Mouse (Mus musculus) embryonic facial prominence, embryonic 12.5 days (tissue): Measurements from ENCODE around the gene Klhdc7a. TPM values are rescaled to one million over a fixed set of nuclear protein-coding genes. Genes with fewer than 3 reads are reported as not detected.

Experiments
- ATAC-seq: fragments of 200-750 bp; cut with Nextera tagmentation; 2 replicates; pipeline ENCODE4 v1.8.0; 2017; ENCODE audit not compliant: insufficient number of reproducible peaks, insufficient read depth, low FRiP score, low TSS enrichment
- H3K27ac ChIP-seq: fragments of 300-500 bp; sonication (generic); 2 replicates; pipeline ENCODE4 v1.5.1; 2016; ENCODE audit warnings: mild to moderate bottlenecking
- H3K27me3 ChIP-seq: fragments of 300-500 bp; sonication (generic); 2 replicates; pipeline ENCODE4 v1.6.1; 2016; ENCODE audit warnings: mild to moderate bottlenecking, moderate library complexity
- H3K36me3 ChIP-seq: fragments of 300-500 bp; sonication (generic); 2 replicates; pipeline ENCODE4 v1.6.1; 2016; ENCODE audit warnings: mild to moderate bottlenecking
- H3K4me1 ChIP-seq: fragments of 300-500 bp; sonication (generic); 2 replicates; pipeline ENCODE4 v1.6.1; 2016
- H3K4me2 ChIP-seq: fragments of 300-500 bp; sonication (generic); replicated peaks from 2 replicates; pipeline ENCODE4 v1.6.1; 2016; ENCODE audit warnings: mild to moderate bottlenecking, moderate library complexity
- H3K4me3 ChIP-seq: fragments of 300-500 bp; sonication (generic); 2 replicates; pipeline ENCODE4 v1.5.1; 2016; ENCODE audit warnings: mild to moderate bottlenecking
- H3K9ac ChIP-seq: fragments of 300-500 bp; sonication (generic); 2 replicates; pipeline ENCODE4 v1.6.1; 2016; ENCODE audit warnings: mild to moderate bottlenecking, moderate library complexity
- H3K9me3 ChIP-seq: fragments of 300-500 bp; sonication (generic); 2 replicates; pipeline ENCODE4 v1.6.1; 2016; ENCODE audit warnings: mild to moderate bottlenecking, moderate library complexity
- WGBS: fragments of 180-500 bp; shearing (Covaris S2); methylation state at CpG from one replicate; pipeline ENCODE4 v1.1.7; 2016; 5-methylcytosine and 5-hydroxymethylcytosine counted together
- polyA plus RNA-seq: library from polyadenylated mRNA; unstranded; fragments of >200 nt; fragmentation: Nextera tagmentation; extraction: Ambion mirVana; gene quantifications from 2 replicates; pipeline ENCODE4 v1.2.1, GENCODE M21; 2016

The Klhdc7a gene
- polyA plus RNA-seq, 1 experiment from 2014 or later, result 0.18 TPM

- Histone ChIP-seq H3K4me3 (no peak overlapping the region), H3K9ac (no peak overlapping the region), H3K27ac (no peak overlapping the region), H3K36me3 (no peaks in the 10 kb centered on the region), H3K4me1 (no peaks in the 10 kb centered on the region), H3K4me2 (no peak overlapping the region), H3K9me3 (no peaks in the 10 kb centered on the region), H3K27me3 (no peaks in the 10 kb centered on the region)
- WGBS, result 71% methylated on average over 12 of the region's 12 CpGs
- no peak for ATAC-seq
Measured at GRCm38 (mm10) chr4:139960086-139960713, 7.6 kb downstream of the Klhdc7a start.

- Histone ChIP-seq H3K27ac (no peak overlapping the region), H3K36me3 (no peaks in the 10 kb centered on the region), H3K9me3 (no peaks in the 10 kb centered on the region), H3K27me3 (no peaks in the 10 kb centered on the region), H3K4me2 (no peak overlapping the region), H3K4me1 (no peaks in the 10 kb centered on the region), H3K4me3 (no peak overlapping the region), H3K9ac (no peak overlapping the region)
- WGBS, result 91% methylated on average over 3 of the region's 3 CpGs
- no peak for ATAC-seq
Measured at GRCm38 (mm10) chr4:139959188-139959587, 8.6 kb downstream of the Klhdc7a start.

- no peak overlapping the region for H3K9ac ChIP-seq
- H3K27ac ChIP-seq, result no peak overlapping the region
- peaks cover 12% of the 10 kb centered on the region; the same call in 1 of the 2 replicates for H3K4me1 ChIP-seq
- peak overlapping the region; percentile 51; the same call in 1 of the 2 replicates for H3K4me2 ChIP-seq
- no peak overlapping the region for H3K4me3 ChIP-seq
- no peaks in the 10 kb centered on the region for H3K9me3 ChIP-seq
- peak; percentile 56; the same call in 1 of the 2 replicates for ATAC-seq
- no peaks in the 10 kb centered on the region for H3K27me3 ChIP-seq
- H3K36me3 ChIP-seq, result no peaks in the 10 kb centered on the region
- 57% methylated on average over 5 of the region's 7 CpGs for WGBS
Measured at GRCm38 (mm10) chr4:139950876-139951485, 16.8 kb downstream of the Klhdc7a start.

GRCm38 (mm10) chr4:139950431-139950848, 17.4 kb downstream of the Klhdc7a start:
- Histone ChIP-seq H3K36me3 (no peaks in the 10 kb centered on the region), H3K4me3 (peak overlapping the region; percentile 27), H3K4me1 (peaks cover 12% of the 10 kb centered on the region; the same call in 1 of the 2 replicates), H3K4me2 (peak overlapping the region; percentile 51), H3K27me3 (no peaks in the 10 kb centered on the region), H3K27ac (no peak overlapping the region), H3K9ac (no peak overlapping the region), H3K9me3 (no peaks in the 10 kb centered on the region)
- ATAC-seq, result peak; percentile 35; the same call in 1 of the 2 replicates
- WGBS, result 2% methylated on average over 19 of the region's 20 CpGs

- Histone ChIP-seq H3K4me3 (no peak overlapping the region), H3K4me1 (peaks cover 12% of the 10 kb centered on the region; the same call in 1 of the 2 replicates), H3K27me3 (no peaks in the 10 kb centered on the region), H3K9ac (no peak overlapping the region), H3K27ac (peak overlapping the region; percentile 30; the same call in 1 of the 2 replicates), H3K36me3 (no peaks in the 10 kb centered on the region), H3K4me2 (no peak overlapping the region), H3K9me3 (no peaks in the 10 kb centered on the region)
- no peak for ATAC-seq
- 11% methylated on average over 7 of the region's 7 CpGs for WGBS
Measured at GRCm38 (mm10) chr4:139948591-139948990, 19.2 kb downstream of the Klhdc7a start.

GRCm38 (mm10) chr4:139947341-139947740, 20.5 kb downstream of the Klhdc7a start:
- 89% methylated on average over 2 of the region's 2 CpGs for WGBS

GRCm38 (mm10) chr4:139941831-139942230, 26.0 kb downstream of the Klhdc7a start:
- no peak for ATAC-seq
- Histone ChIP-seq H3K27me3 (no peaks in the 10 kb centered on the region), H3K4me2 (no peak overlapping the region), H3K9ac (no peak overlapping the region), H3K27ac (no peak overlapping the region), H3K4me3 (no peak overlapping the region), H3K4me1 (no peaks in the 10 kb centered on the region), H3K9me3 (0 out of 2 replicates have a peak, but pooled peaks cover 5% of the 10 kb centered on the region), H3K36me3 (no peaks in the 10 kb centered on the region)
- 77% methylated on average over 2 of the region's 2 CpGs for WGBS

More at GRCm38 (mm10) chr4:139947341-139947740, 20.5 kb downstream of the Klhdc7a start:
- no peaks in the 10 kb centered on the region for H3K9me3 ChIP-seq
- no peak overlapping the region for H3K4me2 ChIP-seq
- no peaks in the 10 kb centered on the region for H3K27me3 ChIP-seq
- no peak overlapping the region for H3K9ac ChIP-seq
- peaks cover 12% of the 10 kb centered on the region; the same call in 1 of the 2 replicates for H3K4me1 ChIP-seq
- no peak overlapping the region for H3K4me3 ChIP-seq
- H3K27ac ChIP-seq, result no peak overlapping the region
- no peaks in the 10 kb centered on the region for H3K36me3 ChIP-seq
- no peak for ATAC-seq

- H3K9ac ChIP-seq, result no peak overlapping the region
- no peaks in the 10 kb centered on the region for H3K36me3 ChIP-seq
- ATAC-seq, result peak; percentile 45; the same call in 1 of the 2 replicates
- WGBS, result 78% methylated on average over 3 of the region's 3 CpGs
- no peak overlapping the region for H3K4me2 ChIP-seq
- no peak overlapping the region for H3K4me3 ChIP-seq
- 0 out of 2 replicates have a peak, but pooled peaks cover 8% of the 10 kb centered on the region for H3K9me3 ChIP-seq
- H3K27me3 ChIP-seq, result 0 out of 2 replicates have a peak, but pooled peaks cover 5% of the 10 kb centered on the region
- H3K4me1 ChIP-seq, result no peaks in the 10 kb centered on the region
- no peak overlapping the region for H3K27ac ChIP-seq
Measured at GRCm38 (mm10) chr4:139935557-139935956, 32.3 kb downstream of the Klhdc7a start.

- no peak overlapping the region for H3K9ac ChIP-seq
- no peak overlapping the region for H3K27ac ChIP-seq
- no peaks in the 10 kb centered on the region for H3K36me3 ChIP-seq
- 75% methylated on average over 18 of the region's 18 CpGs for WGBS
- H3K9me3 ChIP-seq, result 0 out of 2 replicates have a peak, but pooled peaks cover 8% of the 10 kb centered on the region
- no peak overlapping the region for H3K4me2 ChIP-seq
- peaks cover 12% of the 10 kb centered on the region; the same call in 1 of the 2 replicates for H3K27me3 ChIP-seq
- no peak for ATAC-seq
- no peak overlapping the region for H3K4me3 ChIP-seq
- no peaks in the 10 kb centered on the region for H3K4me1 ChIP-seq
Measured at GRCm38 (mm10) chr4:139932970-139933801, 34.6 kb downstream of the Klhdc7a start.

- Histone ChIP-seq H3K4me3 (no peak overlapping the region), H3K9ac (no peak overlapping the region), H3K27me3 (peaks cover 16% of the 10 kb centered on the region), H3K36me3 (no peaks in the 10 kb centered on the region), H3K9me3 (0 out of 2 replicates have a peak, but pooled peaks cover 3% of the 10 kb centered on the region), H3K27ac (no peak overlapping the region), H3K4me2 (no peak overlapping the region), H3K4me1 (no peaks in the 10 kb centered on the region)
- 46% methylated on average over 12 of the region's 12 CpGs for WGBS
- no peak for ATAC-seq
Measured at GRCm38 (mm10) chr4:139931790-139932510, 35.9 kb downstream of the Klhdc7a start.

- Histone ChIP-seq H3K4me2 (no peak overlapping the region), H3K9me3 (no peaks in the 10 kb centered on the region), H3K4me1 (0 out of 2 replicates have a peak, but pooled peaks cover 4% of the 10 kb centered on the region), H3K36me3 (no peaks in the 10 kb centered on the region), H3K4me3 (no peak overlapping the region), H3K27me3 (peaks cover 25% of the 10 kb centered on the region), H3K9ac (no peak overlapping the region), H3K27ac (no peak overlapping the region)
- 45% methylated on average over 7 of the region's 7 CpGs for WGBS
- no peak for ATAC-seq
Measured at GRCm38 (mm10) chr4:139930885-139931284, 36.9 kb downstream of the Klhdc7a start.
